Mouse (Mus musculus) liver (tissue): ENCODE results near the gene Itgb7.
A peak's percentile ranks its signal among the peaks of the same experiment; 100 is the strongest.

Source experiments
- DNase-seq: peaks from one replicate; pipeline ENCODE4 v3.0.0-alpha.2; 2020; ENCODE audit warnings: mixed read lengths

Itgb7 gene

DNA sequence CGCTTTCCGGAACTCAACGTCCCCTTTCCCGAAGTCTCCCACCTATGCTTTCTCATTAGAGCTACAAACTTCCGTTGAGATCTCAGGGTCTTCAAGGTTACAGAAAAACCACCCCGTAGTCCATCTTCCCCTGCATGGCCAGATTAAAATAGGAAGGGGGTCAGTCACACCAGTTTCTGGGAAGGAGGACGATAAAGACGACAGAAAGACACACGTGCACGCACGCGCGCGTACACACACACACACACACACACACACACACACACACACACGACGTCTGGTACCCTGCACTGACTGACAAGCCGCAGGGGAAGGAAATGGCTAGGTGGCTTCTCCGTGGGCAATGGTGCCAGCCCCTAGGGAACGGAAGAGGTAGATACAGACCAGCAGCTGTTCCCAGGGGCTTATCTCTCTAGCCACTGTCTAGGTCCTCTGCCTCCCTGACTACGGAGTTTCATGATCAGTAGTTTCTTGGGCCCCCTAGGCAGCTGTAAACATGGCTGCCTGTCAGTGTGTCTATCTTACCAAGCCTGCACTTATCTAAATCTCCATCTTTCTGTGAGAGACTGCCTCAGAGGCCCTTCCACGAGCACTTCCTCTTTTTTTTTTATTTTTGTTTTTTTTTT, 6.6 kb downstream of the Itgb7 start:
- peak; percentile 62 for DNase-seq

GRCm38 (mm10) chr15:102224186-102224991, 7.4 kb downstream of the Itgb7 start:
- peak; percentile 83 for DNase-seq

DNA sequence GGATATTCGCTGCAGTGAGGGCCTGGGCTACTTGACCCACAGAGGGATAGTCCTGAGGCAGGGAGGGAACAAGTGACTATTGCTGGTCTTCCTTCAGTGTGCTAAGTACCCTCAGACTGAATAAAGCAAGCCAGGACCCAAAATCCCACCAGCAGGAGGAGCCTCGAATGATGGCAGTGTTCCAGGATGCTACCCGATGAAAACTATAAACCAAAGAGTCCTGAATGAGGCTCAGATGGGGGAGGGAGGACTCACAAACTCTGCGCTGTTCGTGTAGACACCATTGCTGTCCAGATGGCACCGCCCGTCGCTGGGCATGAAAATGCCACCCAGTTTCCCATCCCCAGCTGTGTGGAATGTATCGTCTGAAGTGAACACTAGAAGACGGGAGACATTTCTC, 9.4 kb downstream of the Itgb7 start:
- DNase-seq: no peak

- no peak for DNase-seq
Measured at GRCm38 (mm10) chr15:102217325-102217724, 14.4 kb downstream of the Itgb7 start.

GRCm38 (mm10) chr15:102216459-102217228, 15.1 kb downstream of the Itgb7 start:
- no peak for DNase-seq

GRCm38 (mm10) chr15:102215624-102216023, 16.1 kb downstream of the Itgb7 start:
- no peak for DNase-seq

- no peak for DNase-seq
Measured at GRCm38 (mm10) chr15:102214132-102214531, 17.6 kb downstream of the Itgb7 start.

DNA sequence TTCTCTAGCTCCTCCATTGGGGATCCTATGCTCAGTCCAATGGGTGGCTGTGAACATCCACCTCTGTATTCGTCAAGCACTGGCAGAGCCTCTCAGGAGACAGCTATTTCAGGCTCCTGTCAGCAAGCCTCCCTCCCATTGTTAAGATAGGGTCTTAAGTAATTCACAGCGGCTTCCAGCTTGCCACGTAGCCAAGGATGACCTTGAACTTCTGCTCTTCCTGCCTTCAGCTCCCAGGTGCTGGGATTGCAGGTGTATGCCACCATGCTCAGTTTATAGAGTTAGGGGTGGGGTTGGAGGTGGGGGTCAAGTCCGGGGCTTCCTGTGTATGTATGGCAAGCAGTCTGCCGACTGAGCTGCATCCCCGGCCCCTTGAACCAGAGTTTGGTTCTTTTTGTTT, 19.8 kb downstream of the Itgb7 start:
- no peak for DNase-seq

GRCm38 (mm10) chr15:102210816-102211215, 20.9 kb downstream of the Itgb7 start:
- no peak for DNase-seq

DNA sequence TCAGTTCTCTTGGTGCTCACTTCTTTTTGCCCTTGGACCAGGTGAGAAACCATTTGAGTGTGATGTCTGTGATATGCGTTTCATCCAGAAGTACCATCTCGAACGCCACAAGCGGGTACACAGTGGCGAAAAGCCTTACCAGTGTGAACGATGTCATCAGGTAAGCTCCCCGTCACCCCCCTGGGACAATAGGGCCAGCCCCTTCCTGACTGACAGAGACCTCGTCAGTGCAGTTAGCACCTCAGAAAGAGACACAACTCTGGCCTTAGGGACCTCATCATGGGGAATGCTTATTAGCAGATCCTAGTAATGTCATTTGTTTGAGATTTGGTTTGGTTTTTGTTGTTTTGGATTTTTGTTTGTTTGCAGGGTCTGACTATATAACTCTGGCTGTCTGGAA, 22.6 kb downstream of the Itgb7 start:
- DNase-seq: no peak

DNA sequence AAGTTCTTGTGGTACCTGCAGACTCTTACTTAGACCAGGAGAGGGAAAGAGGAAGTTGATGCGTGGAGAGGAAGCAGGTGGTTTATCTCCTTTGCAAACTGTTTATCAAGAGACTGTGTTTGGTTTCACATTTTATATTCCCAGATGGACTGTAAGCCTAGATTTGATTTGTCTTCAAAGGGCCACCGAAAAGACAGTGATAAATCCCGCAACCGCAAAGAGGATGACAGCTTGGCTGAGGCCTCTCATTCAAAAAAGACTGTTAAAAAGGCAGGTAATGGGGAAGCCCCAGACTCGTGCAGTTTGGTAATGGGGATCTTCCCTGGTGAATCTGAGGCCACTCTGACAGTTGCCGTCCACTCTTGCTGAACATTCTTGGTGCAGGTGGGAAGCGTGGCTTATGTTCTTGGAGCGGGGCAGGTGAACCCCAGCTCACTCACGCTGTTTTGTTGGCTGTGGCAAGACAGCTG, 23.6 kb downstream of the Itgb7 start:
- no peak for DNase-seq

DNA sequence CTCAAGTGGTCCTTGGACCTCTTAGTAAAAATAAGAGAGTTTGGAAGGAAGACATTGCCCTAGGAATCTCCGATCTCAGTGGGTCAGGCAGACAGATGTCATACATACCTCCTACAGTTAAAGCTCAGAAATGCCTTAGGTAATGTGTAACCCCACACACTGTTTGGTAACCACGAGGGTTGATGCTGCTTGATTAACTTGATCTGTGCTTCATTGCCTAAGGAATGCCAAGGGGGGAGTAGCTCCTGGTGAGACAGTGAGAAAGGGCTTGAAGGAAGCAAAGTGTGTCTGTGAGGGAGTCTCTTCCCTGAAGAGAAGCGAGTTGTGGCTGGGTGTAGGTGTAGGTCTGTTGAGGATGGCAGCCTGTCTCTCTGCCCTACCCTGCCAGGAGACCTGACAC, 24.4 kb downstream of the Itgb7 start:
- DNase-seq: no peak

GRCm38 (mm10) chr15:102205779-102206178, 26.0 kb downstream of the Itgb7 start:
- no peak for DNase-seq

- DNase-seq: no peak
Measured at GRCm38 (mm10) chr15:102204674-102205505, 26.9 kb downstream of the Itgb7 start, which contains the start of gene Csad. TSS of gene Csad (minus strand) at chr15:102204724.

GRCm38 (mm10) chr15:102203835-102204381, 27.8 kb downstream of the Itgb7 start:
- peak; percentile 80 for DNase-seq

- DNase-seq: peak; percentile 96
Measured at GRCm38 (mm10) chr15:102202971-102203834, 28.5 kb downstream of the Itgb7 start, which contains the start of gene Zfp740. TSS of gene Zfp740 (plus strand) at chr15:102203249.

- peak; percentile 38 for DNase-seq
Measured at GRCm38 (mm10) chr15:102198841-102199240, 32.9 kb downstream of the Itgb7 start.

DNA sequence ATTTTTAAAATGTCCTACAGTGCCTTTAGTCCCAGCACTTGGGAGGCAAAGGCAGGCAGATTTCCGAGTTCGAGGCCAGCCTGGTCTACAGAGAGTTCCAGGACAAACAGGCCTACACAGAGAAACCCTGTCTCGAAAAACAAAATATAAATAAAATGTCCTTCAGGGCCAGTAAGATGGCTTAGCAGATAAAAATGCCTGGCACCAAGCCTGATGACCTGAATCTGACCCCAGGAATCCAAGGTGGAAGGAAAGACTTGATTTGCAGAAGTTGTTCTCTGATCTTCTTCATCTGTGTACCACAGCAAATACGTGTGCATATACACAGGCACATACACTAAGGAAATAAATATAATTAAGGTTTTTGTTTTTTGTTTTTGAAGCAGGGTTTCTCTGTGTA, 36.4 kb downstream of the Itgb7 start:
- no peak for DNase-seq

DNA sequence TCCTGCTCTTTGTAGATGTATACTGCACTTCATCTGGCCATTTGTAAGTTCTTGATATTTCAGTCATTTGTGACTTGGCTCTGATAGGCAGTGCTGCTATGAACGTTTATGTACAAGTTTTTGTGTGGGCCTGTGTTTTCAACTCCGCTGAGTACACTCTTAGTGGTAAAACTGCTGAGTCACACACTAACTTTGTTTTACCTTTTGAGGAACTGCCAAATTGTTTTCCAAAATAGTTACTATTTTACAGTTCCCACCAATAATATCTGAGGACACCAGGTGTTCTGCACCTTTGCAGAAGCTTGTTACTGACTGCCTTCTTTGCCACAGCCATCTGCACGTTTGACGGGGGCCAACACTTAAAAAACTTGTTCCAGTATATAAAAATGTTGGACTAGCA, 37.3 kb downstream of the Itgb7 start:
- DNase-seq: no peak

DNA sequence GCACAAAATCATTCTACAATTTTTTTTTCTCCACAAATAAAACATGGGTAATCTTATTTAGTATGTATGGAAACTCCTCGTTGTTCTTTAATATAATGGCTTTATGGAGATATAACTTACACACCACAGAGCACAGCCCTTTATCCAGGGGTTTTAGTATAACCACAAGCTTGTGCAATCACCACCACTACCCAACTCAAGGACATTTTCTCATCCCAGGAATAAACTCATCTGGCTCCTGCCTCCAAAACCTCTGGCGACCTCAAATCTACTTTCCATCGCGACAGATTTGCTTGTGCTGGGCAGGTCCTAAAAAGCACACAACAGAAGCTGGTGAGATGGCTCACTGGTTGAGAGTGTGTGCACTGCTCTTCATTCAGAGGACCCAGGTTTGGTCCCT, 38.1 kb downstream of the Itgb7 start:
- DNase-seq: no peak

DNA sequence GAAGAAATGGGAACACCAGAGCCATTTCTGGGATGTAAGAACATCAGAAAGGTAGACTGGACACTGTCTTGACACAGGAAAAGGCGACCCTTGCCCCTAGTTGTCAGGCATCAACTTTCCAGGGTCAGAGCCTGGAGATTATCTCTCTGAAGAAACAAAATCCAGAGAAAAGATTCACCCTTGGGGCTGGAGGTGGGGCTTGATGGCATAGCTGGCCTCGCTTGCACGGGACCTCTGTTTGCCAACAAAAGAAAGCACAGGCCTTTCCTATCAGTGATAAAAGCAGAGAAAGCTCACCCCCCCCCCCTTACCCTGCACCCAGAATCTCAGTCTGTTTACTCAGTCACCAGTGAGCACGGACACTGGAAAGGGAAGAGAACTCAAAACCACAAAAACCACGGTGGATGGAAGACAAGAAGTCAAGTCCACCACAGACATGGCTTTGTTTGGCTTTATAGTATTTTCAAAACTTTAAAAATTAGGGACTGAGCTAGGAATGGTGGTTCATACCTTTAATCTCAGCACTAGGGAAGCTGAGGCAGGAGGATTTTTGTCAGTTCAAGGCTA, 38.8 kb downstream of the Itgb7 start:
- no peak for DNase-seq
